Mouse (Mus musculus): ENCODE measurements around the gene Apc2.

GRCm38 (mm10) chr10:80288657-80289056, 7.1 kb upstream of the Apc2 start:
- no peak for TF ChIP-seq TAL1 (IDR thresholded peaks at IDR 0.05; ENCODE audit: low read length)
- TF ChIP-seq GATA1 (IDR thresholded peaks at IDR 0.05; ENCODE audit: low read length): no peak

All from erythroblast, embryonic 14.5 days (primary cell).